Mouse (Mus musculus) C2C12 (cell line): ENCODE measurements around the gene Wdr61. TPM values are rescaled to one million over a fixed set of nuclear protein-coding genes. Genes with fewer than 3 reads are reported as not detected.

Experiments
- H3K27me3 ChIP-seq: one replicate; pipeline ENCODE4 v1.6.1; 2011; ENCODE audit not compliant: control insufficient read depth, insufficient read depth, insufficient read length
- H3K36me3 ChIP-seq: one replicate; pipeline ENCODE4 v1.6.1; 2011; ENCODE audit not compliant: control insufficient read depth, insufficient read depth
- H3K4me3 ChIP-seq: one replicate; pipeline ENCODE4 v1.5.1; 2011; ENCODE audit warnings: mild to moderate bottlenecking, control low read depth; ENCODE audit not compliant: poor library complexity, insufficient read depth, severe bottlenecking
- H3K79me2 ChIP-seq: one replicate; pipeline ENCODE4 v1.6.1; 2011; ENCODE audit not compliant: control insufficient read depth, insufficient read depth
- H3K79me3 ChIP-seq: one replicate; pipeline ENCODE4 v1.6.1; 2011; ENCODE audit warnings: low read depth, control low read depth
- H3ac ChIP-seq: one replicate; pipeline ENCODE3; 2011; ENCODE audit warnings: low read depth; ENCODE audit not compliant: control insufficient read depth, insufficient read length
- CEBPB ChIP-seq: IDR thresholded peaks from one replicate; pipeline ENCODE4 v1.6.1; 2011; ENCODE audit warnings: low read depth, mild to moderate bottlenecking, control low read depth, moderate library complexity
- CTCF ChIP-seq: IDR thresholded peaks from one replicate; pipeline ENCODE4 v1.5.1; 2011; ENCODE audit not compliant: control insufficient read depth, insufficient read depth, insufficient read length
- FOSL1 ChIP-seq: IDR thresholded peaks from one replicate; pipeline ENCODE4 v1.8.0; 2011; ENCODE audit warnings: mild to moderate bottlenecking, low read length; ENCODE audit not compliant: poor library complexity, insufficient read depth, severe bottlenecking
- MAX ChIP-seq: IDR thresholded peaks from one replicate; pipeline ENCODE4 v1.6.1; 2011; ENCODE audit warnings: mild to moderate bottlenecking, control low read depth
- MYOD1 ChIP-seq: IDR thresholded peaks from one replicate; pipeline ENCODE4 v1.6.1; 2011; ENCODE audit warnings: low read depth; ENCODE audit not compliant: control insufficient read depth, insufficient read length
- MYOG ChIP-seq: IDR thresholded peaks from one replicate; pipeline ENCODE4 v1.6.1; 2011; ENCODE audit not compliant: control insufficient read depth, insufficient read length; ENCODE audit errors: extremely low read depth
- USF1 ChIP-seq: IDR thresholded peaks from one replicate; pipeline ENCODE4 v1.6.1; 2011; ENCODE audit warnings: low read depth, mild to moderate bottlenecking, control low read depth, moderate library complexity
- polyA plus RNA-seq: library from polyadenylated mRNA; unstranded; fragments of >200 nt; fragmentation: generic; extraction: Trizol; gene quantifications from one replicate; pipeline ENCODE4 v1.2.1, GENCODE M21; 2012; ENCODE audit warnings: missing spikeins

The Wdr61 gene
- polyA plus RNA-seq, 1 experiment: 55.9 TPM

GRCm38 (mm10) chr9:54765336-54766085 is 31.2 kb upstream of the Wdr61 start:
- Histone ChIP-seq H3K4me3 (no peak overlapping the region), H3K79me2 (no peaks in the 10 kb centered on the region), H3K36me3 (no peaks in the 10 kb centered on the region), H3K79me3 (no peaks in the 10 kb centered on the region), H3ac (no peak overlapping the region), H3K27me3 (peaks cover 90% of the 10 kb centered on the region)
- TF ChIP-seq CTCF: no peak
- TF ChIP-seq FOSL1: no peak
- no peak for TF ChIP-seq CEBPB
- TF ChIP-seq USF1: no peak

GRCm38 (mm10) chr9:54764561-54765217 is 30.4 kb upstream of the Wdr61 start, which contains the start of gene Crabp1:
Gene Crabp1 (plus strand): TSS chr9:54764748.
- Histone ChIP-seq H3K4me3 (no peak within 1 kb of the TSS), H3K79me2 (no peaks in the 10 kb centered on the region), H3K27me3 (peaks cover 89% of the 10 kb centered on the region), H3K79me3 (no peaks in the 10 kb centered on the region), H3K36me3 (no peaks in the 10 kb centered on the region), H3ac (no peak within 1 kb of the TSS)
- TF ChIP-seq MYOD1 (no peak), CEBPB (no peak), USF1 (no peak), MAX (no peak), FOSL1 (no peak), CTCF (no peak), MYOG (no peak)

- TF ChIP-seq MYOD1 (no peak), MAX (no peak), FOSL1 (no peak), MYOG (no peak), CTCF (no peak), USF1 (no peak), CEBPB (no peak)
Observed at GRCm38 (mm10) chr9:54764091-54764490, 29.8 kb upstream of the Wdr61 start.

GRCm38 (mm10) chr9:54759592-54759991 is 25.3 kb upstream of the Wdr61 start:
- no peak overlapping the region for H3K4me3 ChIP-seq
- no peaks in the 10 kb centered on the region for H3K36me3 ChIP-seq
- TF ChIP-seq MYOG (no peak), USF1 (no peak), CTCF (no peak), MAX (no peak), FOSL1 (no peak), CEBPB (no peak), MYOD1 (no peak)
- H3K79me3 ChIP-seq: no peaks in the 10 kb centered on the region
- H3K27me3 ChIP-seq: peaks cover 54% of the 10 kb centered on the region
- no peaks in the 10 kb centered on the region for H3K79me2 ChIP-seq
- no peak overlapping the region for H3ac ChIP-seq

More at GRCm38 (mm10) chr9:54764091-54764490, 29.8 kb upstream of the Wdr61 start:
- no peaks in the 10 kb centered on the region for H3K36me3 ChIP-seq
- H3K4me3 ChIP-seq: no peak overlapping the region
- peaks cover 85% of the 10 kb centered on the region for H3K27me3 ChIP-seq
- no peaks in the 10 kb centered on the region for H3K79me2 ChIP-seq
- no peaks in the 10 kb centered on the region for H3K79me3 ChIP-seq
- H3ac ChIP-seq: no peak overlapping the region

GRCm38 (mm10) chr9:54752944-54753295 is 18.6 kb upstream of the Wdr61 start:
- H3K36me3 ChIP-seq: no peaks in the 10 kb centered on the region
- H3K27me3 ChIP-seq: peaks cover 17% of the 10 kb centered on the region

More at GRCm38 (mm10) chr9:54752944-54753295, 18.6 kb upstream of the Wdr61 start:
- TF ChIP-seq MYOD1 (no peak), CEBPB (no peak), FOSL1 (no peak), USF1 (no peak), MAX (no peak), MYOG (no peak), CTCF (no peak)
- Histone ChIP-seq H3K79me2 (no peaks in the 10 kb centered on the region), H3ac (no peak overlapping the region), H3K4me3 (no peak overlapping the region), H3K79me3 (no peaks in the 10 kb centered on the region)
